Mouse (Mus musculus): ENCODE measurements at regions not wholly inside any gene's neighbourhood (a gene's known extent, or its start where the extent isn't known, plus 50 kb on each side); places are given as distances from the start of the nearest gene placed in this dataset.

GRCm38 (mm10) chr9:41737671-41738070 is 386.4 kb downstream of the Sorl1 start:
- TF ChIP-seq CTCF (IDR thresholded peaks at IDR 0.05; ENCODE audit: low read depth, low read length): no peak
- TF ChIP-seq POLR2A (IDR thresholded peaks at IDR 0.05; ENCODE audit: borderline replicate concordance, low read depth, low read length): no peak
